Mouse (Mus musculus): Measurements from ENCODE around the gene Xirp2. TPM values are rescaled to one million over a fixed set of nuclear protein-coding genes. Genes with fewer than 3 reads are reported as not detected.

Gene Xirp2
- polyA plus RNA-seq (2012; rRNA removed; ENCODE audit: low replicate concordance): 10.7 TPM in 1 of 2 replicates, not detected in the other

DNA sequence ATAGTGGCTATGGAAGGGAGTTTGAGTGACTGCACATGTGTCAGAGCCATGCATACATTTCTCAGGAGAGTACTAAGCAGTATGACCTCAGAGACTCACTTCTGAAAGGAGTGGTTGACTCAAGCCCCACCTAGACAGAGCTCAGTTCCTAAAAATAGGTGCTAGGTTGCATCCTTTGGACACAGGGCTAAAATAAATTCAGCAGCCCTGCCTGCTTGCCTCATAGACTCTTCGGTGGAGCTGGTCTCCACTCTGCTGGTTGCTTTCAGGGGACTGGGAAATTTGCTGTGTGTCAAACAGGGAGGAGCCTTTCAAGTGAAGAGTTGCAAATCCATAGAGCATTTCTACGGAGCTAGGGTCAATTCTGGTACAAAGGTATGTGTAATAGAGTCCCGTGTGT lies at the start of gene Xirp2:
Xirp2 (plus strand) TSS at position 223 of the 400 bp plus-strand sequence.

DNA sequence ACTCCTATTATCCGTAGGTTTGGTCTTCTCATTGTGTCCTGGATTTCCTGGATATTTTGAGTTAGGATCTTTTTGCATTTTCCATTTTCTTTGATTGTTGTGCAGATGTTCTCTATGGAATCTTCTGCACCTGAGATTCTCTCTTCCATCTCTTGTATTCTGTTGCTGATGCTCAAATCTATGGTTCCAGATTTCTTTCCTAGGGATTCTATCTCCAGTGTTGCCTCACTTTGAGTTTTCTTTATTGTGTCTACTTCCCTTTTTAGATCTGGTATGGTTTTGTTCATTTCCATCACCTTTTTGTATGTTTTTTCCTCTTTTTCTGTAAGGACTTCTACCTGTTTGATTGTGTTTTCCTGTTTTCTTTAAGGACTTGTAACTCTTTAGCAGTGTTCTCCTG lies 32.4 kb upstream of the Xirp2 start, which contains the start of gene Gm21830:
Gm21830 (plus strand) TSS at position 301 of the 400 bp plus-strand sequence.

DNA sequence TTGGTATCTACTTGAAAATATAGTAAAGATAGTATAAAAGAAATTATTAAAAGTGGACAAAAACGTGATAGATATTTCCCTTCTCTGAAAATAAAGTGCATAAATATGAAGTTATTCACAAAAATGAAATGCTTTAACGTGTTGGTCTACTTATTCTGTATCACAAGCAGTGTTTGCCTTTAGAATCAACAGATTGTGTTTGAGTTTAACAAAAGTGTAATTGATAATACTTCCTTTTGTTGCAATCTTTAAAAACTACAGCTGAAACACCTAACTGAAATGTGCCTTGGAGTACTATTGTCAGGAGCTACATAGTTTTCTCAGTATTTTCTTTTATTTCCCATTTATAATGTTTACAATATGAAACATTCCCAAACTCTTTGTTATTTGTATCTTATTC lies 12.7 kb upstream of the Xirp2 start, which contains the start of gene Gm26727:
Gm26727 (minus strand) TSS at position 101 of the 400 bp plus-strand sequence.

DNA sequence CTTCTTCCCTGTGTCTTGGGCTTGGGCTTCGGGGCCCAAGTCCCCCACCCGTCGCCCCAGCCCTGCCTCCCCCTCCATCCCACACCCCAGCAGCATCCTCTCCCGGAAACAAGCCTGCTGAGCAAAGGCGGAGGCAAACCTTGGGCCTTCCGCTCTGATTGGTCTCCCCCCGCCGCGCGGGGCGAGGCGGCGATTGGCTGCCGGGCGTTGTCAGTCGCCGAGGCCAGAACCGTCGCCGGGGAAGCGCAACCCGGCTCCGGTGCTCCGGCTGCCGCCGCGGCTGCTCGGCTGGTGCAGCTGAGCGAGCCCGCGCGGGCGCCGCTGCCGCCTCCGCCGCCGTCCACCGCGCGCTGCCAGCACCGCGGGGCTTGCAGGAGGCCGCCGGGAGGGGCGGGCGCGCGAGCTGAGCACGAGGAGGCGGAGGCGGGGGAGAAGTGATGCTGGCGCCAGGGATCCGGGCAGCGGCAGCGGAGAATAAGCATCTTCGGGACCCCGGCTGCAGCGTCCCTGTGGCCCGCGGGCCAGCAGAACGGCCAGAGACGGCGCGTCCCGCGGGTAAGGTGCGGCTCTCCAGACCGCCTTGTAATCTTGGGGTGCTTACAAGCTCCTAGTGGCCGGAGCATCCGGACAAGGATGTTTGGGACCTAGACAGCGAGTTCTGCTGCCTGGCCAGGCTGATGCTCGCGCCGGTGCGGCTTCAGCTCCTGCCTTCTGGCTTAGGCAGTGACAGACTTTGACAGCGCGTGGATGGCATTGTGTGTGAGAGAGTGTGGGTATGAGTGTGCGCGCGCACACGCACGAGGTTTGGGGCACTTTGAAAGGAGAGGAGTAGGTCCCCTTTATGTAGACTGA lies 119.9 kb downstream of the Xirp2 start, which contains the start of gene B3galt1:
B3galt1 (plus strand) TSS at position 392 of the 852 bp plus-strand sequence.

Other genes with a start within 250 kb of the Xirp2 start
- gene Gm21830, start 32.3 kb upstream of the Xirp2 start, polyA plus RNA-seq (2012; rRNA removed; ENCODE audit: low replicate concordance): not detected in 2 replicates
- gene Gm26727, start 12.8 kb upstream of the Xirp2 start, polyA plus RNA-seq (2012; rRNA removed; ENCODE audit: low replicate concordance): not detected in 2 replicates
- 0.85 and 1.6 TPM in 2 replicates for gene B3galt1, start 119.9 kb downstream of the Xirp2 start, polyA plus RNA-seq (2012; rRNA removed; ENCODE audit: low replicate concordance)